Mouse (Mus musculus): Measurements from ENCODE around the gene Zfc3h1. TPM values are rescaled to one million over a fixed set of nuclear protein-coding genes. Genes with fewer than 3 reads are reported as not detected.

The Zfc3h1 gene
- total RNA-seq, 2 experiments from 2014 or later = 11.5 to 15.3 TPM

GRCm38 (mm10) chr10:115382846-115383643 lies 1.7 kb upstream of the Zfc3h1 start:
- no peak for DNase-seq
- intact Hi-C loops (cut with DNase I) = no loop called here

- DNase-seq = no peak
- intact Hi-C loops (cut with DNase I) = loop anchor here (1.0 to 2.0 kb wide), 3 partner anchors 21 to 69 kb away; partner anchors contain the start of genes Rab21 and Tmem19
These were observed 1.0 kb upstream of the Zfc3h1 start for GRCm38 (mm10) chr10:115383644-115384220.

GRCm38 (mm10) chr10:115385018-115386002 lies 551 bp downstream of the Zfc3h1 start:
- intact Hi-C loops (cut with DNase I) = loop anchor here (2.0 to 5.0 kb wide), 3 partner anchors 63 to 133 kb away; partner anchors contain the start of genes Rab21 and Tbc1d15
- peak; percentile 63 to 84 for DNase-seq

GRCm38 (mm10) chr10:115387891-115388290 lies 3.1 kb downstream of the Zfc3h1 start:
- DNase-seq = no peak
- intact Hi-C loops (cut with DNase I) = loop anchor here (5.0 kb wide), 1 partner anchor 136 kb away; the partner anchor contains the start of gene Tbc1d15

DNA sequence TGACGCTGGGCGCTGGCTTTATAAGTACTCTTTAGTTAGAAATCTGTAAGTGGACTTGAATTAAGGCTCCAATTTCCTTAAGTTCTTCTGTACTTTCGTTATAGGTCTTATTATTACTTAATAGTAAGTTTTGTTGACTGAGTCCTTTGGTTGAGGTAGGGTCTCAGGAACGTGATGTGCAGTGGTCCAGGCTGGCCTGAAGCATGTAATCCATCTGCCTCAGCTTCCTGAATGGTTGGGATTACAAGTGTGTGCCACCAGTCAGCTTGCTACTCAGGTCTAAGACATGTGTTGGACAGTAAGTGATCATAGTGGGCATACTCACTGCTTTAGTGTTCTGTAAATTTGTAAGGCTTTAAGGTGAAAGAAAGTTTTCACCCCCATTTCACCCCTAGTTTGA lies 6.3 kb downstream of the Zfc3h1 start:
- intact Hi-C loops (cut with DNase I) = no loop called here

DNA sequence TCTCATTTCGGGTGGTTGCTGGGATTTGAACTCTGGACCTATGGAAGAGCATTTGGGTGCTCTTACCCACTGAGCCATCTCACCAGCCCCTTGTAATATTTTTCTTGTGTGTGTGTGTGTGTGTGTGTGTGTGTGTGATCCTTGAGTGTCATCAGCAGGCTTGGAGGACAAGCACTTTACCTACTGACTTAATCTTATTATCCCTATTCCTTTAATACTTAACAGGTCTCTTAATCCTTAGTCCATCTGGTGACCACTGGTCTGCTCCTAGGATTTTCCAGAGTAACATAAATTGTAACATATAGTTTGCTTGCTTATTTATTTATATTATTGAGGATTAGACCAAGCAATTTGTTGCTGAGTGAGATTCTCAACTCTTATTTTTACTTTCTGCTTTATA lies 7.1 kb downstream of the Zfc3h1 start:
- intact Hi-C loops (cut with DNase I) = no loop called here
- no peak for DNase-seq

More for the DNA sequence above, 6.3 kb downstream of the Zfc3h1 start:
- no peak for DNase-seq

GRCm38 (mm10) chr10:115406393-115406792 lies 21.6 kb downstream of the Zfc3h1 start:
- DNase-seq = peak; percentile 42 to 52
- intact Hi-C loops (cut with DNase I) = loop anchor here (2.0 kb wide), 2 partner anchors 14 to 210 kb away; no protein-coding TSS in a partner anchor

DNA sequence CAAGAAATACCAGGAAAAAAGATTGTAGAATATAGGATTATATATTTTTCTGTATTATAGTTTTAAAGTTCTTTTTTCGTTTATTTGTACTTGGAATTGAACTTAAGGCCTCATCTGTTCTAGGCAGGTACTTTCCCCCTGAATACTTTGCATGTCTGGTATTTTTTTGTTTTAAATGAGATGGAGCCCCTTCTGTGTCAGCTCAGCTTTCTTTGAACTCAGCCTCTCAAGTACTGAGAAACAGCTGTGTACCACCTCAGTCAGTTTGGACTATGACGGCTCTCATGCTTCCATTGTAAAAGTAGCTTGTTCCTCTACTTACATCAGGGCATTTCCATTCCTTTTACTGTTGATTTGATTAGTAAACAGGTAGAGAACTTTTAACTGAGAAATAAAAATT lies 28.7 kb downstream of the Zfc3h1 start:
- intact Hi-C loops (cut with DNase I) = no loop called here
- no peak for DNase-seq

GRCm38 (mm10) chr10:115414056-115414455 lies 29.3 kb downstream of the Zfc3h1 start:
- intact Hi-C loops (cut with DNase I) = no loop called here
- no peak for DNase-seq

GRCm38 (mm10) chr10:115421976-115422375 lies 37.2 kb downstream of the Zfc3h1 start:
- no peak for DNase-seq
- intact Hi-C loops (cut with DNase I) = loop anchor here (2.0 kb wide), 1 partner anchor 15 kb away; no protein-coding TSS in a partner anchor

DNA sequence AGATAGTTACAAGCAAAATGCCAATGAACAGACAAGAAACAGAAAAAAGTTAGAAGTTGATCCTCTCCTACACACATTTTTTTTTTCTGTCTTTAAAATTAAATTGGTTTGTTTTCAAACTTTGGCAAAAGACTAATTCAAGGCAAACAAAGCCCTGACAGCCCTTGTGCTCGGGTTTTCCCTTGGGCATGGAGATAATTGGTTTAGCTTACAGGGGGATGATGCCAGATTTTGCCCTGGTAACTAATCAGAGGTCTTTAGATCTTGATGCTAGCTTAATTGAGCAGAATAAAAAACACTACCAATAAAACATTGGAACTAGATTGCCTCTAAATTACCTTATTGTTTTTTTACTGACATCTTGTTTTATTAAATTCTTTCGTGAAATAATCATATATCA lies 40.6 kb downstream of the Zfc3h1 start:
- intact Hi-C loops (cut with DNase I) = no loop called here
- DNase-seq = no peak

GRCm38 (mm10) chr10:115437286-115437685 lies 52.5 kb downstream of the Zfc3h1 start:
- no peak for DNase-seq
- intact Hi-C loops (cut with DNase I) = no loop called here

- no peak for DNase-seq
- intact Hi-C loops (cut with DNase I) = no loop called here
These were observed 63.9 kb downstream of the Zfc3h1 start for GRCm38 (mm10) chr10:115448614-115449013.

DNA sequence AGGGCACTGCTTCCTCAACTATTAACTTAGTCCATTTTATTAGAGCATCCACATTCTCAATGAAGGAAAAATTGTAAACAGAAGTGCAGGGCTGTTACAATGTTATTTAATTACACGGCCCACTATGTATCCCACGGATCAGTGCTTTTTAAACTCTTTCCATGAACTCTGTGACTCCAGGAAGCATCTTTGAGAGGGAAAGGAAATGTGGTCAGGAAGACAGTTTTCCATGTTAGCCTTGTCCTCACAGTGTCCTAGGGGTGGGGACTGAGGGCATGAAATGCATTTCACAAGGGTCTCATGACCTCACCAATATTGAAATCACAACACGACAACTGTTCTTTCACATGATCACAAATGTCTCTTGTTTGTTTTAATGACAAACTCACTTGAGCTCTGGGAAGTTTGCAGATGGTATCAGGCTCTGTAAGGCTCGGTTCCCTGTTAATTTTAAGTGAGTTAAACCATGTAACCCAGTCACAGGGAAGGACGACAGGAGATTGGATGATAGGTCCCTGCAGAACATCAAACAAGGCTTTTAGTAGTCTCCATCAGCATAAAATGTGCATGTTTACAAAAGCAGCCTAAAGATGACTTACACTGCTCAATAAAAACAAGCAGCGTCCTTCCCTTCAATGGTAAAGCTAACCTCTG lies 72.7 kb downstream of the Zfc3h1 start:
- DNase-seq = no peak
- intact Hi-C loops (cut with DNase I) = no loop called here

- DNase-seq = no peak
- intact Hi-C loops (cut with DNase I) = no loop called here
These were observed 77.9 kb downstream of the Zfc3h1 start for GRCm38 (mm10) chr10:115462646-115463045.

DNA sequence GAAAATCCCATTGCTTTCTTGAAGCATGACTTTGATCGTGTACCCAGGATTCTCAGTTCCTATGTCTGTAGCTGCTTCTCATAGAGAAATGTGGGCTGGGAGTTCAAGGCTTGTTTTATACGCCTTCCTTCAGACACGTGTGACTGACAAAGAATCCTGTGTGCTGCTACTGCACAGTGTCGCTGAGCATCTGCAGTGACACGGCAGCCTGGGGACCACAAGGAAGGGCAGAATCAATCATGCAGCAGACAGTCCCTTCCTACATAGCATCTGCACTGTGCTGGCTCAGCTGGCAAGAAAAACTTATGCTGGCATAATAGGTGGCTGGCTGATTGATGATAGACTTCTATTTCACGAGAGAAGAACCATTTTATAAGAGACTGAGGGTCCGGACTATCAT lies 80.3 kb downstream of the Zfc3h1 start:
- intact Hi-C loops (cut with DNase I) = no loop called here
- no peak for DNase-seq

DNA sequence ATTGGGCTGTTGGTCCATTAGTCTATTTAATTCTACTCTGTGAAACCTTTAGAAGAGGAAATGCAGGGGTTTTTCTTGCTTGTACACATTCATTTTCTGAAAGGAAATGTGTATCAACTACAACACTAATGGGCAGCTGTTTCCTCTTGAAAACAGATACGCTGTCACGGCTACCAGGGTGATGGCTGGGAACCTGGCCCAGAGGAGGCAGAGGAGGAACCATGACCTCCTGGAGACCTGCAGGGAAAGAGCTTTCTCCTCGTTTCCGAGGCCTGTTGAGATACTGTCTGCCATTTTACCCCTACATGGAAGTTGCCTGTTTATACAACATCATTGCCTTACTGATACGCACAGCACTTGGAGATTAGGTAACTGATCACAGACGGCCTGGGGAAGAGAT lies 81.0 kb downstream of the Zfc3h1 start:
- DNase-seq = no peak
- intact Hi-C loops (cut with DNase I) = no loop called here

DNA sequence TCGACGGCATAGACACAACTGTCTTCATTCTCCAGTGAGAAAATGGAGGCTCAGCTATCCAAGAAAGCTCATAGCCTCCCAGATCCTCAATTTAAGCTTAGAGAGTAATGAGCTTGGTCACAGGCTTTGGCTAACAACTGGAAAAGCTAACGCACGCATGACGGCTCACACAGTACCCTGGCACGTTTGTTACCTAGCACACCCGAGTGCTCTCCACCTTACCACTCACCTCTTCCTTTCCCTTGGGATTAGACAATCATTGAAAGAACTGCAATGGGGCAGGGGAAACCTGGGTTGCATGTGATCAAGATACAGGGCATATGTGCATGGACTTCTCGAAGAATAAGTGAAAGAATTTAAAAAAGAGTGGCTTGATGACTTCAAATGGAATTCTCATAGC lies 83.2 kb downstream of the Zfc3h1 start:
- intact Hi-C loops (cut with DNase I) = no loop called here
- no peak for DNase-seq

GRCm38 (mm10) chr10:115468632-115469031 lies 83.9 kb downstream of the Zfc3h1 start:
- no peak for DNase-seq
- intact Hi-C loops (cut with DNase I) = no loop called here

- intact Hi-C loops (cut with DNase I) = no loop called here
- DNase-seq = no peak
These were observed 84.3 kb downstream of the Zfc3h1 start for GRCm38 (mm10) chr10:115469040-115469439.
